Mouse (Mus musculus): ENCODE measurements around the gene Crnkl1. TPM values are rescaled to one million over a fixed set of nuclear protein-coding genes. Genes with fewer than 3 reads are reported as not detected.
"Not testable (repeated sequence)": the region's sequence is repeated elsewhere in the genome, so short reads cannot be mapped to it uniquely, and the experiment has no call there.

Gene Crnkl1
- total RNA-seq, 2 experiments from 2014 or later: 16.7 to 21.8 TPM

GRCm38 (mm10) chr2:145936975-145937374 is 2.2 kb upstream of the Crnkl1 start:
- intact Hi-C loops (cut with DNase I): loop anchor here (10.0 kb wide), 1 partner anchor 578 kb away; the partner anchor contains the start of gene Ralgapa2
- DNase-seq: peak; percentile 13 to 26

DNA sequence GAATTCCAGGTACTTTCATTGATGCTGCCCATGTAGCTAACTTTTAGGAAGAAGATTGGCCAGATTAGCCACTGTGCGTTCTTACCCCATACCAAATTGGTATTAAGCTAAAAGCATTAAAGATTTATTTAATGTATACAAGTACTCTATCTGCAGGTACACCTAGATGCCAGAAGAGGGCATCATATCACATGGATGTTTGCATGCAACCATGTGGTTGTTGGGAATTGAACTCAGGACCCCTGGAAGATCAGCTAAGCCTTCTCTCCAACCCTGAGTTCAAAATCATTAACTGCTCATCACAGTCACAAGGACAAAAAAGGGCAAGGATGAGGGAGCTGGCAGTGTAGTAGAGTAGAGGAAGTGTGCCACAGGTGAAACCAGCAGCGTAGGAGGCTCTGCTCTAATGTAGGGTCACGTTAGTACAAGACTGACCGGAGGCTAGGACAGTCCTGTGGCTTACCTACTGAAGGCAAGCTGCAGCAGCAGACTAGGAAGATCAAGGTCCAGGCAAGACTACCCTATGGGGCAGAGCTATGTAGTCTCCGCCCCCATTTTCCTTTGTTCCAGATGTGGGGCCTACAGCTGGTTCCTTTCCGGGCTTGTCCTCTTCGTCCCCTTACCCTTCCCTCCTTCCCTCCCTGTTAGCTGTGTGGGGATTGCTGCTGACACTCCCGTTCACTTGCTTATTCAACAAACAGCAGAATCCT is 13.7 kb downstream of the Crnkl1 start:
- DNase-seq: no peak
- intact Hi-C loops (cut with DNase I): no loop called here

GRCm38 (mm10) chr2:145905884-145906283 is 28.9 kb downstream of the Crnkl1 start:
- intact Hi-C loops (cut with DNase I): loop anchor here (2.0 kb wide), 1 partner anchor 25 kb away; no protein-coding TSS in a partner anchor

DNA sequence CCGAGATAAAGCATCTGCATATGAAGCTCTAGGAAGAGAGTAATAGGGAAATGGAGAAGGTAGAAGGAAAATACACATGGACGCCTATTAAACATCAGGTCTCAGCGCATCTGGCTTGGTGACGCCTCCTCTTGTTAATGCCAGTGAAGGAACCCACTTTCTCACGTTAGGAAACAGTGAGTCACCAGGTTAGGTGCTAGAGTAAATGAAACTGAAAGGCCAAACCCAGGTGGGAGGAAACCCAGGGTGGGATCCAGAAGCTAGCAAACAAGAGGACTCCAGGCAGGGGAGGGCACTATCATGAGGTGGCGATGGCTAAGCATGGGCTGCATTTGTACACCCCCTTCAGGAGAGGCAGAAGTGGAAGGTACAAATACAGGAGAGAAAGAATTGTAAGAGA is 29.7 kb downstream of the Crnkl1 start:
- DNase-seq: no peak
- intact Hi-C loops (cut with DNase I): loop anchor here (2.0 kb wide), 1 partner anchor 26 kb away; no protein-coding TSS in a partner anchor

More at GRCm38 (mm10) chr2:145905884-145906283, 28.9 kb downstream of the Crnkl1 start:
- not testable (repeated sequence) for DNase-seq

- DNase-seq: no peak
- intact Hi-C loops (cut with DNase I): loop anchor here (2.0 to 5.0 kb wide), 4 partner anchors 15 to 207 kb away; no protein-coding TSS in a partner anchor
Measured at GRCm38 (mm10) chr2:145903983-145904616, 30.7 kb downstream of the Crnkl1 start.

DNA sequence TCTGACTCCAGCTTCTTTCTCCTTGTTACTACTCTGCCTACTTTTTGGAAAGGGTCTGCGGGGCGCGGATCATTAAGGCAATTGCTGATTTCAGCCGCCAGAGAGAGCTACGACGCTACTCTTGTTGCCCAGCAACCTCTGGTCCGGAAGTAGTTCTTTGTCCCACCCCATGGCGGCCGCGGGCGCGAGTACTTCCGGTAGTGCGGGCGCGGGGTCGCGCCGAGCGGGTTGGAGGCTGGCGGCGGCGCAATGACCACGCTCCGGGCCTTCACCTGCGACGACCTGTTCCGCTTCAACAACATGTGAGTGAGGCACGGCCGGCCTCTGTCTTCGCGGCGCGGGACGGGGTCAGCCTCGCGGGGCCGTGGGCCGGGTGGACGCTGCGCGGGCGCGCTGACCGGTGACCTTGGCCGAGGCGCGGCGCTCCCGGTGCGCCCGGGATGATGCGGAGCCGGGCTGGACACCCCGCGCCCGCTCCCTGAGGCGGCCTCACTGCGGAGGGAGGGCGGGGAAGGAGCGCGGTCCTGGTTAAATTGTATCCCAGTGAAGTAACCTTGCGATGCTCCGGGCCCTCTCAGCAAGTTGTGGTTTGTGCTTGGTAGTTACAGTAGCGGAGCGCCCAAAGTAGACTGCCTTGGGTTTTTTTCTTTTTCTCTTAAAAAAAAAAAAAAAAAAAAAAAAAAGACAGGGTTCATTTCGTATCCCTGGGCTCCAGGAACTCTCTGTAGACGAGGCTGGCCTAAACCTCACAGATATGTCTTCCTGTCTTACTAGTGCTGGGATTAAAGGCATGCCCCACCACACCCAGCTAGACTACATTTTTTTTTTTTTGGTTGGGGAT is 31.5 kb downstream of the Crnkl1 start:
- intact Hi-C loops (cut with DNase I): loop anchor here (2.0 to 5.0 kb wide), 3 partner anchors 14 to 206 kb away; no protein-coding TSS in a partner anchor
- DNase-seq: peak; percentile 88 to 91

- intact Hi-C loops (cut with DNase I): loop anchor here (2.0 to 5.0 kb wide), 3 partner anchors 13 to 205 kb away; no protein-coding TSS in a partner anchor
- DNase-seq: no peak
Measured at GRCm38 (mm10) chr2:145901861-145902260, 33.0 kb downstream of the Crnkl1 start, which contains the start of gene Naa20. Gene Naa20, plus strand, starts transcription at chr2:145902099.

- intact Hi-C loops (cut with DNase I): loop anchor here (5.0 kb wide), 1 partner anchor 203 kb away; no protein-coding TSS in a partner anchor
Measured at GRCm38 (mm10) chr2:145900318-145900717, 34.5 kb downstream of the Crnkl1 start.

DNA sequence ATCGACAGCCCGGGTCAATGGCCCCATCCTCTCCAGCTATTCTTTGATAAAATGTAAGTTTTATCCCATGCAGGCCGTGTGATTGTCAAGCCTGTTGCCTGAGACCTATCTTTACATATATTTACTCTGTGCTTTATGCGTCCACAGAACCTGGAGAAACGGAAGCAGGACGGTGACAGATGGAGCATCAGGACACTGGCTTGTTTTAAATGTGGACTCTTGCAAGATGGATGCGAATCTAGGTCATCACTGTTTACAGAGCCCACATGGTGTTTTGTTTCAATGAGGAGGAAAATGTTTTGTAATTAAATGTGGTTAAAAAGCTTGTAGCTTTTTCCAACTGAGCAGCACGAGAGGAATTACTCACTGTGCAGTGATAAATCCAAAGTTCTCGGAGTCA is 36.7 kb downstream of the Crnkl1 start:
- no peak for DNase-seq
- intact Hi-C loops (cut with DNase I): no loop called here

More at GRCm38 (mm10) chr2:145900318-145900717, 34.5 kb downstream of the Crnkl1 start:
- not testable (repeated sequence) for DNase-seq

- intact Hi-C loops (cut with DNase I): no loop called here
- no peak for DNase-seq
Measured at GRCm38 (mm10) chr2:145893756-145894155, 41.1 kb downstream of the Crnkl1 start.

DNA sequence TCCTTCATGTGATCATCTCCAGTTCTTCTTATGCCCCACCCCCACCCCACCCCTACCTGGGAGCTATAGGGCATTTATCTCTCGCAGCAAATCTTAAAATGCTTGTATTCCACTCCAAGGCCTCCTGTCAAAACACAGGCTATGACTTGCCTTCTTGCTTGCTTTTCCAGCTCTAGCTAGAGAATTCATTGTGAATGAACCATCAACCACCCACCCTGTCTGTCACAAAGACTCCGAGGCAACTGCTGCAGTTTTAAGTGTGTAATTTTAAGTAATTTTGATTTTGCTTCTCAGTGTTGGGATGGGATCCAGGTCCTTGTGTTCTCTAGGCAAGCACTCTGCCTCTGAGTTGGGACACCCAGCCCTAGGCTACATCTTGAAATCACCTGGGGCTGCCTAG is 44.2 kb downstream of the Crnkl1 start:
- intact Hi-C loops (cut with DNase I): no loop called here
- DNase-seq: no peak

GRCm38 (mm10) chr2:145888766-145889480 is 45.9 kb downstream of the Crnkl1 start:
- peak; percentile 27 to 44 for DNase-seq
- intact Hi-C loops (cut with DNase I): loop anchor here (2.0 to 5.0 kb wide), 2 partner anchors 14 to 37 kb away; partner anchors contain the start of gene Naa20

DNA sequence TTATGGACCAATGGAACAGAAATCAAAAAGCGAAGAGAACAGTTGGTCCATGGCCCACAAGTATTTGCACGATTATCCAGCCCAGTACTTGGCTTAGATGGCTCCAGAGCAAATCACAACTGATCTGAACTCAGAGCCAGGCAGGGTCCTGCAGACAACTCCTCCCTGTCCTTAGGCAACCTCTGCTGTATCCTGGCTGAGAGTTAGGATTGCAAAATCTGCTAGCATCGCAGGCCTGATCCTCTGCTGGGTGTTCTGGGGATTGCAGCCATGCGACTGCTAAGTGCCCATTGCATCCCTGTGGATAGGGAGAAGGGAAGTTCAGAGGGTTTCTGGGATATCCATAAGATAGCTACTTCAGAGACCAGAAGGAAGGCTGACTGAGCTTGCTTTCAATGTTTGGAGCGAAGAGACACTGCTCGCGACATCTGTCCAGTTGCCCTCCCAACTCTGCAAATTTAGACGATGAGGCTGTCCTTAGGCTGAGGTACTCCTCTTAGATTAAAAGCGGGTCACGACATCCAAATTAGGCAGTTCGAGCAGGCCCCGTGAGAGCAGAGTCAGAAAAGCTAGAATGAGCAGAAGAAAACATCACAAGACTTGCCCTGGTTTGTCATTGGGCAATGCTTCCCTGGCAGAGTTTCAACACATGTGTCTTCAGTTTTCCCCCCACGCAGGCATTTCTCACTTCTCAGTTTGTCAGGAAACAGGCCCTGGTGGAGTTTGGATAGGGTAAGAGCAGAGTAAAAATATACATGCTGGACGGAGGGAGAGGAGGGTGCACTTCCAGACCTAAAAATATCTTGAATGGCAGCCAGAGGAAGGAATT is 46.7 kb downstream of the Crnkl1 start:
- DNase-seq: peak; percentile 67 to 77
- intact Hi-C loops (cut with DNase I): loop anchor here (2.0 to 5.0 kb wide), 2 partner anchors 15 to 36 kb away; partner anchors contain the start of gene Naa20

GRCm38 (mm10) chr2:145884913-145885785 is 49.7 kb downstream of the Crnkl1 start:
- DNase-seq: peak; percentile 55 to 64
- intact Hi-C loops (cut with DNase I): loop anchor here (5.0 kb wide), 1 partner anchor 33 kb away; no protein-coding TSS in a partner anchor

- no peak for DNase-seq
- intact Hi-C loops (cut with DNase I): no loop called here
Measured at GRCm38 (mm10) chr2:145884036-145884912, 50.5 kb downstream of the Crnkl1 start.

GRCm38 (mm10) chr2:145882398-145882797 is 52.4 kb downstream of the Crnkl1 start:
- DNase-seq: no peak
- intact Hi-C loops (cut with DNase I): loop anchor here (2.0 kb wide), 1 partner anchor 184 kb away; no protein-coding TSS in a partner anchor

DNA sequence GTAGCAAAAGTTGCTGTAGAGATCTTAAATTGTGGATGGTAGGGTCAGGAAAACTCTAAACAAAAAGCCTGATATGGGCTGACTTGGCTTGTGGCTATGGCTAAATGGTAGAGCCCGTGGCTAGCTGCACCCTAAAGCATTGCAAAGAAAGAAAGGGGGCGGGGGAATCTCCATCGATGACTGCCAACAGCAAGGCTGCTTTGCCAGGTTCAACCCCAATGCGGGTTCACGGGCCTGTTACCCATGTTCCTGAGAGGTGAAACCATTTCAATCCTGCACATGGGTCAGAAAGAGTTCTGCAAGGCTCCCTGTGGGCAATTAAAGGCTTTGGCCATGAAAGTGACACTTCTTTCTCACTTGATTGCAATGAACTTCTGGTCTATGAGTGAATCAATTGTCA is 52.9 kb downstream of the Crnkl1 start:
- no peak for DNase-seq
- intact Hi-C loops (cut with DNase I): loop anchor here (2.0 kb wide), 3 partner anchors 21 to 183 kb away; no protein-coding TSS in a partner anchor
